Mouse (Mus musculus): ENCODE data around the gene Dlx1.

- TF ChIP-seq POLR2A (IDR thresholded peaks at IDR 0.05; ENCODE audit: borderline replicate concordance, low read depth, low read length), result no peak
- TF ChIP-seq CTCF (IDR thresholded peaks at IDR 0.05; ENCODE audit: low read depth, low read length), result no peak
These were observed 44.2 kb upstream of the Dlx1 start for GRCm38 (mm10) chr2:71483717-71484066.

Data from bone marrow macrophage, adult 2 months (primary cell).